Mouse (Mus musculus) megakaryocyte, embryonic 14.5 days (primary cell): ENCODE data around the gene Tmcc3. TPM values are rescaled to one million over a fixed set of nuclear protein-coding genes. Genes with fewer than 3 reads are reported as not detected.

ENCODE experiments used
- H3K27me3 ChIP-seq: replicated peaks from 2 replicates; pipeline ENCODE3; 2012; ENCODE audit warnings: inconsistent platforms
- H3K36me3 ChIP-seq: replicated peaks from 2 replicates; pipeline ENCODE3; 2012; ENCODE audit warnings: low read length, inconsistent platforms, mixed read lengths
- H3K4me1 ChIP-seq: 2 replicates; pipeline ENCODE4 v1.6.1; 2012; ENCODE audit warnings: inconsistent platforms
- H3K4me3 ChIP-seq: replicated peaks from 2 replicates; pipeline ENCODE3; 2012; ENCODE audit warnings: moderate library complexity, mild to moderate bottlenecking, inconsistent platforms
- H3K9me3 ChIP-seq: 2 replicates; pipeline ENCODE4 v1.6.1; 2012; ENCODE audit warnings: inconsistent platforms
- FLI1 ChIP-seq: IDR thresholded peaks from 2 replicates; pipeline ENCODE4 v1.6.1; 2012; ENCODE audit warnings: low read length, inconsistent platforms, mixed read lengths
- GATA1 ChIP-seq: IDR thresholded peaks from 3 replicates; pipeline ENCODE4 v1.6.1; 2012; ENCODE audit warnings: mixed read lengths, low read length, inconsistent platforms, borderline replicate concordance
- polyA plus RNA-seq: library from polyadenylated mRNA; stranded (reverse); fragments of >175 nt; gene quantifications from 2 replicates; pipeline ENCODE4 v1.2.3, GENCODE M21; 2012; ENCODE audit warnings: low replicate concordance; ENCODE audit not compliant: insufficient read depth

Tmcc3 gene
- polyA plus RNA-seq, 1 experiment, result 0.84 TPM

DNA sequence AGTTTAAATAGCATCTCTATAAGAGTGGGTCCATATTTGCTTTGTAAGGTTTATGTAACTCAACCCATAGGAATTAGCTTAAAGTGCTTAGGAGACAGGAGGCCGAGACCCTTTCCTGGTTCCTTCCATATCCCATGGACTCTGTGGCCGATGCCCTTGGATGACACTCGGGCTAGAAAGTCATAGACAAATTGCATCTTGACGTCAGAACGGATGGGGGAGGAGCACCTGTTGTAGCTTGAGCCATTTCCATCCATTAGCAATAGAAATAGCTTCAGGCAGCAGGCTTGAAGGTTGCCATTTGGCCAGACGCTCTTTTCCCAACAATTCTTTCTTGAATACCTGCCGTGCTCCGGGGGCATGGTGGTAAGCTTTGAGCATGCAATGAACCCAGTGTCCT, 150.1 kb downstream of the Tmcc3 start:
- H3K9me3 ChIP-seq, result peaks cover 10% of the 10 kb centered on the region
- TF ChIP-seq FLI1, result no peak
- TF ChIP-seq GATA1, result no peak

DNA sequence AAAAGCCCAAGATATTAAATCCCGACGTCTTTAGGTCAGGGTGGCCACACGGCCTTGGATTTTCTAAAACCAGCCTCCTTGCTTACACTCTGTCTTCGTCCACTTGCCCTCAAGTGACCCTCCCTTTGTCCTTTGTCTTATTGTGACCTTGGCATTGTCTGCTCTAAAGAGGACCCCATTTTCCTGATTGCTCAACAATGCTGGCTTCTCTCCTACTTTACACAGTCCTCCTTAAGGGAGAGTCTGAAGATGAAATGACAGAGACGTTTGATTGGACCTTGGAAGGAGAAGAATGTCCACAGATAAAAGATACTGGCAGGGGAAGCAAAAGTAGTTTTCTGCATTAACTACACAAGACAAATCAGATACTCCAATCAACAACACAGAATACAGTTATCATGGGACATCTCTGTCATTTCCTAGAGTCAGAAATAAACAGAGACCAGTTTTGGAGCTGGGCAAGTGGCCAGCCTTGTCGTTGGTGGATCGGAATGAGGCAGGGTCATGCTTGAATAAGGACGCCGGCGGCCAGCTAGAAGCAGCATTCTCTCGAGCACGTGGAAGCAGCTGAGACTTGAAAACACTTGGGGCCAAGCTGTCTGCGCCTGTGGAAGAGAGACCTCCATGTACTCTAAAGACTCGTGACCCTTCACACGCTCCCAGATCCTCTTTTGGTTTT, 150.8 kb downstream of the Tmcc3 start:
- Histone ChIP-seq H3K4me3 (no peak overlapping the region), H3K4me1 (no peaks in the 10 kb centered on the region), H3K27me3 (peaks cover 6% of the 10 kb centered on the region), H3K36me3 (no peaks in the 10 kb centered on the region), H3K9me3 (peaks cover 10% of the 10 kb centered on the region)
- no peak for TF ChIP-seq FLI1
- no peak for TF ChIP-seq GATA1

More for the DNA sequence above, 150.1 kb downstream of the Tmcc3 start:
- Histone ChIP-seq H3K4me3 (no peak overlapping the region), H3K27me3 (peaks cover 7% of the 10 kb centered on the region), H3K36me3 (no peaks in the 10 kb centered on the region), H3K4me1 (no peaks in the 10 kb centered on the region)

DNA sequence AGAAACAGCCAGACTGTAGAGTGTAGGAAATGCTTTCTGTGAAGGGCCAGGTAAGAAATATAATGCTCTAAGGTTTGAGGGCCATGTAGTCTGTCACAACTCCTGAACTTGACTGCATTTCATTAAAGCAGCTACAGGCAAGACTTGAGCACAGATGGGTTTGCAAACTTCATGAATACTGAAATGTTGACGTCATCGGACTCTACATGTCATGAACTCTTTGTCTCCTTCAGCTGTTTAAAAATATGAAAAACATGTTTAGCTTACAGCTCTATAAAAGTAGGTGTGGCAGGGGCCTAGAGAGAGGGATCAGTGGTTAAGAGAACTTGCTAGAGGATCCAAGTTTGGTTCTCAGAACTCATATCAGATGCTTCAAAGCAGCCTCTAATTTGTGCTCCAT, 151.7 kb downstream of the Tmcc3 start:
- no peaks in the 10 kb centered on the region for H3K36me3 ChIP-seq
- TF ChIP-seq FLI1 (no peak), GATA1 (no peak)

DNA sequence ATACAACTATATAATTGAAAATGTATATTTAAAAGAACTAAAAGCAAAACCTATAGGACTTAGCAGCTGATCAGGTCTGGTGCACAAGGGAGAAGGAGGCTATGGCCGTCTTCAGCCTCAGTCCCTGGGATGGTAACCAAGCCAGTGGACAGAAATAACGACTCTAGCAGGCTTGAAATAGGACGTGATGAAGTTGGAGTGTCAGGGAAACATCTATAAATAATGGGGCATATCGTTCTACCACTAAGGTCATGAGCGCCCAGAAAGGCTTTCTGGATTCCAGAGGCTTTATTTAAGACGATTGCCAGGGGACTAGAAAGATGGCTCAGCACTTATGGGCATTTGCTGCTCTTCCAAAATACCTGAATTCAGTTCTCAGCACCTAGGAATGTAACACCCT, 153.9 kb downstream of the Tmcc3 start:
- H3K4me3 ChIP-seq, result no peak overlapping the region
- TF ChIP-seq GATA1 (no peak), FLI1 (no peak)
- H3K36me3 ChIP-seq, result no peaks in the 10 kb centered on the region
- H3K9me3 ChIP-seq, result peaks cover 10% of the 10 kb centered on the region
- no peaks in the 10 kb centered on the region for H3K4me1 ChIP-seq
- H3K27me3 ChIP-seq, result peaks cover 3% of the 10 kb centered on the region

More for the DNA sequence above, 151.7 kb downstream of the Tmcc3 start:
- Histone ChIP-seq H3K4me3 (no peak overlapping the region), H3K27me3 (peaks cover 5% of the 10 kb centered on the region), H3K9me3 (peaks cover 10% of the 10 kb centered on the region), H3K4me1 (no peaks in the 10 kb centered on the region)

DNA sequence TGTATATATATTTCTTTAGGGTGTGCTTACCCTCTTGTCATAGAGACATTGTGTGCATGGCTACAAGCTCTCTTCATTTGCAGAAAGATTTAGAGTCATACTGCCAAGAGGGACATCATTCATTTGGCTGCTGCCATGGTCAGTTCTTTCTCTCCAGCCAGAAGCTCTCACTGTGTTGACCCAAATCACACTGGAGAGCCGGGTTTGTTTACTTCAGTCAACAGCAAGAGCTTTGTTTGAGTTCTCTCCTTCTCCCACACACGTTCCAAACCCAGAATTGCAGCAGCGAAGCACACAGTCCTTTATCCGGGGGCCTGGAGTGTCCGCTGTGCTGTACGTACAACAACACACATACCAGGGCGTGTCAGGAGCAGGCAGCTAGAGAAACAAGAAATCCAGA, 154.6 kb downstream of the Tmcc3 start:
- Histone ChIP-seq H3K27me3 (peaks cover 5% of the 10 kb centered on the region), H3K36me3 (no peaks in the 10 kb centered on the region), H3K4me1 (no peaks in the 10 kb centered on the region), H3K4me3 (no peak overlapping the region), H3K9me3 (peaks cover 7% of the 10 kb centered on the region)
- TF ChIP-seq FLI1 (no peak), GATA1 (no peak)

DNA sequence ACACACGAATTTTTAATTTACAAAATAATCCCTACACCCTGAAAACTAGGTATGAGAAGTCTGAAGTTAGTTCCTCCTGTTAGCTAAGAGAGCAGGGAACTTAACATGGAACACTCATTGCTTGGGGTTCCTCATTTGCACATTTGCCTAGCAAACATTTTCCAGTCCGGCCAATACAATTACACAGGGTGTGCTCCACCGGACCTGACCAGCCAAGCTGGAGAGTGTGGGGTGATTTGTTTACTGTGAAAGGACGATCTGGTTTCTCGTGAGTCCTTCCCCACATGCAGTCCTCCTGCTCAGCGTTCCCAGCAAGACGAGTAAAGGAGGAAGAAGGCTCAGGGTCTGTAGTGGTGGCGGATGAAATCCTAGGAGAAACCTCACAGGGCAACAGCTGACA, 159.7 kb downstream of the Tmcc3 start:
- no peak overlapping the region for H3K4me3 ChIP-seq
- H3K4me1 ChIP-seq, result no peaks in the 10 kb centered on the region
- H3K36me3 ChIP-seq, result no peaks in the 10 kb centered on the region
- H3K9me3 ChIP-seq, result no peaks in the 10 kb centered on the region
- peaks cover 8% of the 10 kb centered on the region for H3K27me3 ChIP-seq
- TF ChIP-seq GATA1, result no peak
- no peak for TF ChIP-seq FLI1

DNA sequence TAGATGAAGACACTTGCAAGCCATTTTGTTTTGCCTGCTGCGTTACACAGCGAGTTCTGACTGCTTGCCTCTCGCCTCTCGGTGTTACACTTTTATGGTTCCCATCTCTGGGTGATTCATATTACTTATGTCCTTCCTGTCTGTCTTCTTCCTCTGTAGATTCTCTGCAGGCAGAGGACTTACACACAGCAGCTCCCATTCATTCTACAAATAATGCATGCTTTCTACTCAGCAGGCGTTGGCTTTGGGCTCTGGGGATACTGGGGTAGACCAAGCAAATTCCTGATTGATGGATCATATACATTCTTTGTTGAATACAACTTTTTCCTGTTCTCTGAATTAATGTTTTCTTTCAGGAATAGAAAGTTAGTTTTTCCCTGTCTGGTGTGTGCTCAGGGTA, 161.8 kb downstream of the Tmcc3 start:
- Histone ChIP-seq H3K36me3 (no peaks in the 10 kb centered on the region), H3K4me3 (no peak overlapping the region), H3K4me1 (no peaks in the 10 kb centered on the region), H3K9me3 (no peaks in the 10 kb centered on the region), H3K27me3 (peaks cover 8% of the 10 kb centered on the region)
- TF ChIP-seq GATA1 (no peak), FLI1 (no peak)

DNA sequence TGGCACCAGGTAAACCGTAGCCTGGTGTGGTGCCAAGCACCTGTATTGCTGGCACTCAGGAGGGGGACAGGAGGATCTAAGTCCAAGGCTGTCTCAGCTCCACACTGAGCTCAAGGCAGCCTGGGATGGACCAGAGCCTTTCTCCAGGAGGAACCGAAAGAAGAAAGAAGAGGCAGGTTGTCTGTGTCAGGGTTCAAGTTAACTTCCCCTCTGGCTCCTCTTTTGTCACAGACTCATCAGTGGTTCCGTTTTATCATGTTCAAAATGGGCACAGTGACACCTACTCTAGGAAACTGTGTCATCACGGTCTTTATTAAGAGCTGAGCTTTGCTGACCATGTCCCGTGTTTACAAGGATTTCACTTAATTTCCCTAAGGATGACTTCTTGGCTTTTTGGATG, 162.4 kb downstream of the Tmcc3 start:
- Histone ChIP-seq H3K4me1 (no peaks in the 10 kb centered on the region), H3K9me3 (no peaks in the 10 kb centered on the region), H3K4me3 (no peak overlapping the region), H3K36me3 (no peaks in the 10 kb centered on the region), H3K27me3 (peaks cover 8% of the 10 kb centered on the region)
- TF ChIP-seq GATA1 (no peak), FLI1 (no peak)

DNA sequence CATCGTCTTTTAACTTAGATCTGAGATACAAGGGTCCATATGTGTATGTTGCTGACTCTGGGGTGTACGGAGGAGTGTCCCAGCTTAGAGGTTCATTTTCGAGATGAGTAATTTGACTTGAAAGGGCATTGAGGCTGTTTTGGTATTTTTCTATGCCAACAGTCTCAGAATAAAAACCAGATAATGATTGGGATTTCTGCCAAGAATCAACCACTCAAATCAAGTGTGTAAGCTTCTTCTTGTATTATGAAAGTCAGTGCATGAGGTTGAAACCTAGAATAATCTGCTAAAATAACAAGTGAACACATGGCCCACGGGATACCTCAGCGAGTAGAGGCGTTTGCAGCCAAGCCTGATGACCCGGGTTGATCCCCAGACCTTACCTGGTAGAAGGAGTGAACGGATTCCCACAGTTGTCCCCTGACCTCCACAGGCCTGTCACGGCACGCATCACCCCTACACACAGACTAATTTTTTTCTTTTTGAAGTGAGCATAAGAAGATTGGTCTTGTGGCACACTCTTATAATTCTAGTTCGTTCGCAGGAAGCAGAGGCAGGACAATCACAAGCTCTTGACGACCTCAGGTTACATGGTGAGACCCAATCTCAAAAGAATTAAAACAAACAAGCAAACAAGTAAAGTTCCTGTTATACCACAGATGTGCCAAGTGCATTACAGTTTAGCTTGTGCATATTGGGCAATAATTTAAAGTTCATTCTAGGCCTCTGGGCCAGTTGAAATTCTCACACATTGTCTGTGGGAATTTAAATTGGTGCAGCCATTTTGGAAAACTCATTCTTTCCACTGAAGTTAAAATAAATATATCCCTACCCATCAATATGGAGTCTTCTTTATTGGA, 165.8 kb downstream of the Tmcc3 start:
- Histone ChIP-seq H3K27me3 (peaks cover 3% of the 10 kb centered on the region), H3K9me3 (peaks cover 31% of the 10 kb centered on the region), H3K4me1 (no peaks in the 10 kb centered on the region), H3K4me3 (no peak overlapping the region), H3K36me3 (no peaks in the 10 kb centered on the region)
- TF ChIP-seq FLI1, result no peak
- TF ChIP-seq GATA1, result no peak

DNA sequence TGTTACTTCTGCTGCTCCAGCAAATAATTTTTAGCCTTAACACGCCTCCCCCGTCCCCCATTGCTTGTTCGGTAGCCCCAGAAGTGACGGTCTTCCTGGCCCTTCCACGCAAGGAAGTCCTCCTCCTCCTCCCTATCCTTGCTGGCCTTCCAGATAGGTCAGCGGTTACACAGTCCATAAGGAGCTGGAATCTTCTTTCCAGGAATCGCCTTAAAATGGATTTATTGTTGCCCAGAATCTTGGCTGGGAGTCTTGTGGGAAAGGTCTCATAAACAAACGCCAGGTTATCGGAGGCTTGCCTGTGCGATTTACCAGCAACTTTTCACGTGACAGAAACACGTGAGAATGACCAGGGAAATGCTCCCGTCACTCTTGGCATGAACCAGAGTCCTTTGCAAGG, 167.9 kb downstream of the Tmcc3 start:
- Histone ChIP-seq H3K36me3 (no peaks in the 10 kb centered on the region), H3K9me3 (peaks cover 49% of the 10 kb centered on the region), H3K4me1 (no peaks in the 10 kb centered on the region), H3K4me3 (no peak overlapping the region), H3K27me3 (no peaks in the 10 kb centered on the region)
- no peak for TF ChIP-seq FLI1
- TF ChIP-seq GATA1, result no peak

DNA sequence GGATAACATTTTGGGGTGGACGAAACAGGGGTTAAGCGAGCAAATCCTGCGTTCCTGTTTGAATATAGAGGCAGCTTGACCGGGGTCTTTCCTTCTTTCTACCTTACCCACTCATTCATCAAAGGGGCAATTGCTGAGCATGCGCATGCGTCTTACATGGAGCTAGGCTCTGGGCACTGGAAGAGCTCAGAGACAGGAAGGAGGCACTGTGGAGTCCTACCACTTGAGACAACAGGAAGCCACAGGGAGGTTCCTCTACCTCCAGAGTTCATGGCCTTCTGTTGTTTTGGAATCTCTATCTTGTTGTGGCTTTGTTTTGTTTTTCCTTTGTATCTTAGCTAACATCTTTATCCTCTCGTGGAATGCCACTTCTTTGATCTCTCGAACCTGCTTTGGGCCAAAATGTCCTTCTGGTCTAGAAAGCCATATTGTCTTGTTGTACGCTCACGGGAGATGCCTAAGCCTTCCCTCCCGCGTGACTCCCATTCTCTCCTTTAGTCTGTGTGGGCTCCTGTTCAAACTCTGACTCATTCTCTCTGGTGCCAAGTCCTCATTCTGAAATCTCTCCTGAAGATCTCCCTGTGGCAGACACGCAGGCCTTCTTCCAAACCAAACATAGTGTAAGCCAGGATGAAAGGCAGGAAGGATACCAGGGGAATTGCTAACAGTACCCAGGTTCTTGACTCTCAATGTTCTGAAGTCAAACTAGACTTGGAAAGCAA, 168.8 kb downstream of the Tmcc3 start:
- H3K9me3 ChIP-seq, result peaks cover 49% of the 10 kb centered on the region
- H3K36me3 ChIP-seq, result no peaks in the 10 kb centered on the region

More for the DNA sequence above, 168.8 kb downstream of the Tmcc3 start:
- Histone ChIP-seq H3K4me1 (no peaks in the 10 kb centered on the region), H3K27me3 (no peaks in the 10 kb centered on the region), H3K4me3 (no peak overlapping the region)
- TF ChIP-seq FLI1 (no peak), GATA1 (no peak)
